ENCODE assay signal across 1 mouse cellular context in genomic region chr6:124809775-124810538, GRCm38 (mm10).
TF ChIP-seq lines count a peak whose summit lies in the region.

No protein-coding gene starts in this region.

TF ChIP-seq in MEL, 35 proteins besides CTCF, POLR2A, EP300 and RAD21:
- TF ChIP-seq MYC (IDR thresholded peaks at IDR 0.05; ENCODE audit: low read depth, low read length): no peak
- no peak for TF ChIP-seq MYB (IDR thresholded peaks at IDR 0.05; ENCODE audit: low read depth, low read length)
- no peak for TF ChIP-seq MAX (IDR thresholded peaks at IDR 0.05; ENCODE audit: low read length)
- peak; percentile 34; the same call in 1 of the 2 replicates for TF ChIP-seq POLR2AphosphoS2 (IDR thresholded peaks at IDR 0.05; ENCODE audit: low read length)
- no peak for TF ChIP-seq MXI1 (IDR thresholded peaks at IDR 0.05; ENCODE audit: low read depth, low read length)
